Mouse (Mus musculus): ENCODE data around the gene Dact2.

- TF ChIP-seq CTCF (IDR thresholded peaks at IDR 0.05), result no peak
- no peak for TF ChIP-seq EP300 (IDR thresholded peaks at IDR 0.05)
These were observed 1.1 kb upstream of the Dact2 start for GRCm38 (mm10) chr17:14205236-14205635.

Data from lung, postnatal 0 days (tissue).